Mouse (Mus musculus) liver, embryonic 11.5 days (tissue): ENCODE data around the gene Ttc26. TPM values are rescaled to one million over a fixed set of nuclear protein-coding genes. Genes with fewer than 3 reads are reported as not detected.
"Not testable (repeated sequence)": the region's sequence is repeated elsewhere in the genome, so short reads cannot be mapped to it uniquely, and the experiment has no call there.

Source experiments
- ATAC-seq: fragments of 200-750 bp; cut with Nextera tagmentation; replicated peaks from 2 replicates; pipeline ENCODE4 v1.8.0; 2017; ENCODE audit warnings: moderate number of reproducible peaks, mild to moderate bottlenecking, moderate TSS enrichment, moderate library complexity; ENCODE audit not compliant: low FRiP score
- DNase-seq: peaks from one replicate; pipeline ENCODE4 v3.0.0-alpha.2; 2017; ENCODE audit warnings: low spot score
- H3K27ac ChIP-seq: fragments of 300-500 bp; sonication (generic); 2 replicates; pipeline ENCODE4 v1.5.1; 2014; ENCODE audit warnings: mild to moderate bottlenecking, low read depth, low read length, control low read depth
- H3K27me3 ChIP-seq: fragments of 300-500 bp; sonication (generic); replicated peaks from 2 replicates; pipeline ENCODE4 v1.6.1; 2014; ENCODE audit warnings: low read length, mixed read lengths; ENCODE audit not compliant: control insufficient read depth, insufficient read depth
- H3K36me3 ChIP-seq: fragments of 300-500 bp; sonication (generic); 2 replicates; pipeline ENCODE4 v1.6.1; 2014; ENCODE audit warnings: mild to moderate bottlenecking, low read length, moderate library complexity, mixed read lengths; ENCODE audit not compliant: control insufficient read depth, insufficient read depth
- H3K4me1 ChIP-seq: fragments of 300-500 bp; sonication (generic); replicated peaks from 2 replicates; pipeline ENCODE4 v1.6.1; 2014; ENCODE audit warnings: low read length, mixed read lengths; ENCODE audit not compliant: control insufficient read depth, insufficient read depth
- H3K4me2 ChIP-seq: fragments of 300-500 bp; sonication (generic); 2 replicates; pipeline ENCODE4 v1.6.1; 2014; ENCODE audit warnings: mild to moderate bottlenecking, control low read depth, moderate library complexity
- H3K4me3 ChIP-seq: fragments of 300-500 bp; sonication (generic); 2 replicates; pipeline ENCODE4 v1.5.1; 2014; ENCODE audit warnings: low read depth, low read length, control low read depth
- H3K9ac ChIP-seq: fragments of 300-500 bp; sonication (generic); 2 replicates; pipeline ENCODE4 v1.6.1; 2014; ENCODE audit warnings: low read depth, low read length, control low read depth
- H3K9me3 ChIP-seq: fragments of 300-500 bp; sonication (generic); 2 replicates; pipeline ENCODE4 v1.6.1; 2016; ENCODE audit warnings: low read length, inconsistent platforms, mixed read lengths; ENCODE audit not compliant: control insufficient read depth
- WGBS: fragments of 180-500 bp; shearing (Covaris S2); extraction: QIAGEN DNeasy Blood & Tissue Kit; methylation state at CpG from one replicate; pipeline ENCODE4 v1.1.7; 2014; 5-methylcytosine and 5-hydroxymethylcytosine counted together
- polyA plus RNA-seq: library from polyadenylated mRNA; unstranded; fragments of >200 nt; fragmentation: Nextera tagmentation; extraction: Ambion mirVana; gene quantifications from 2 replicates; pipeline ENCODE4 v1.2.1, GENCODE M21; 2014

Ttc26 gene
- polyA plus RNA-seq, 1 experiment from 2014 or later = 3.8 TPM

GRCm38 (mm10) chr6:38353811-38354722, 27.2 kb upstream of the Ttc26 start, which contains the start of gene Zc3hav1:
Gene Zc3hav1, minus strand, starts transcription at chr6:38354603.
- WGBS = under 1% methylated on average over 87 of the region's 87 CpGs
- Histone ChIP-seq H3K9me3 (no peaks in the 10 kb centered on the region), H3K4me3 (peak within 1 kb of the TSS; percentile 81), H3K4me2 (peak within 1 kb of the TSS; percentile 84), H3K27me3 (0 out of 2 replicates have a peak, but pooled peaks cover 3% of the 10 kb centered on the region), H3K9ac (peak within 1 kb of the TSS; percentile 87), H3K36me3 (peaks cover 4% of the 10 kb centered on the region; the same call in 1 of the 2 replicates), H3K4me1 (peaks cover 38% of the 10 kb centered on the region), H3K27ac (peak within 1 kb of the TSS; percentile 92)
- DNase-seq (peak; percentile 84), ATAC-seq (peak; percentile 93)

GRCm38 (mm10) chr6:38354723-38355353, 26.4 kb upstream of the Ttc26 start:
- Histone ChIP-seq H3K27me3 (0 out of 2 replicates have a peak, but pooled peaks cover 3% of the 10 kb centered on the region), H3K4me2 (peak overlapping the region; percentile 84), H3K27ac (peak overlapping the region; percentile 92), H3K4me1 (peaks cover 31% of the 10 kb centered on the region), H3K9me3 (no peaks in the 10 kb centered on the region), H3K9ac (peak overlapping the region; percentile 87), H3K4me3 (peak overlapping the region; percentile 81), H3K36me3 (peaks cover 4% of the 10 kb centered on the region; the same call in 1 of the 2 replicates)
- 5% methylated on average over 20 of the region's 20 CpGs for WGBS
- ATAC-seq (peak; percentile 42), DNase-seq (no peak)

- Histone ChIP-seq H3K4me1 (peaks cover 36% of the 10 kb centered on the region), H3K27me3 (0 out of 2 replicates have a peak, but pooled peaks cover 3% of the 10 kb centered on the region), H3K27ac (no peak overlapping the region; the same call in 1 of the 2 replicates), H3K9ac (peak overlapping the region; percentile 87), H3K4me2 (peak overlapping the region; percentile 84), H3K9me3 (no peaks in the 10 kb centered on the region), H3K4me3 (peak overlapping the region; percentile 81), H3K36me3 (peaks cover 4% of the 10 kb centered on the region; the same call in 1 of the 2 replicates)
- ATAC-seq (no peak), DNase-seq (no peak)
- WGBS = 6% methylated on average over 8 of the region's 8 CpGs
Measured at GRCm38 (mm10) chr6:38355354-38355823, 25.9 kb upstream of the Ttc26 start.

- DNase-seq = no peak
- Histone ChIP-seq H3K27me3 (0 out of 2 replicates have a peak, but pooled peaks cover 3% of the 10 kb centered on the region), H3K4me1 (peaks cover 38% of the 10 kb centered on the region), H3K9me3 (no peaks in the 10 kb centered on the region), H3K36me3 (no peaks in the 10 kb centered on the region), H3K9ac (no peak overlapping the region; the same call in 1 of the 2 replicates), H3K4me2 (peak overlapping the region; percentile 84; the same call in 1 of the 2 replicates), H3K27ac (no peak overlapping the region; the same call in 1 of the 2 replicates), H3K4me3 (no peak overlapping the region; the same call in 1 of the 2 replicates)
- no peak for ATAC-seq
- WGBS = 34% methylated on average over 7 of the region's 7 CpGs
Measured at GRCm38 (mm10) chr6:38355862-38356261, 25.4 kb upstream of the Ttc26 start.

- not testable (repeated sequence) for H3K9me3 ChIP-seq, H3K36me3 ChIP-seq, H3K9ac ChIP-seq, H3K4me2 ChIP-seq, H3K4me3 ChIP-seq, DNase-seq, H3K27ac ChIP-seq, ATAC-seq, H3K27me3 ChIP-seq
- 80% methylated on average over 15 of the region's 15 CpGs for WGBS
- peaks cover 41% of the 10 kb centered on the region for H3K4me1 ChIP-seq
Measured at GRCm38 (mm10) chr6:38356661-38357433, 24.4 kb upstream of the Ttc26 start.

- Histone ChIP-seq H3K27me3 (0 out of 2 replicates have a peak, but pooled peaks cover under 1% of the 10 kb centered on the region), H3K4me2 (no peak overlapping the region), H3K4me1 (peaks cover 39% of the 10 kb centered on the region), H3K4me3 (no peak overlapping the region), H3K27ac (no peak overlapping the region), H3K9me3 (no peaks in the 10 kb centered on the region), H3K36me3 (no peaks in the 10 kb centered on the region), H3K9ac (no peak overlapping the region)
- WGBS = 56% methylated on average over 5 of the region's 5 CpGs
- DNase-seq (no peak), ATAC-seq (no peak)
Measured at GRCm38 (mm10) chr6:38357603-38358252, 23.5 kb upstream of the Ttc26 start.

- H3K4me1 ChIP-seq = peaks cover 39% of the 10 kb centered on the region
- ATAC-seq (no peak), DNase-seq (no peak)
- peak overlapping the region; percentile 61 for H3K27ac ChIP-seq
- H3K4me3 ChIP-seq = no peak overlapping the region
- no peaks in the 10 kb centered on the region for H3K9me3 ChIP-seq
- no peak overlapping the region for H3K9ac ChIP-seq
- no peak overlapping the region for H3K4me2 ChIP-seq
- H3K36me3 ChIP-seq = no peaks in the 10 kb centered on the region
- WGBS = 43% methylated on average over 8 of the region's 8 CpGs
- no peaks in the 10 kb centered on the region for H3K27me3 ChIP-seq
Measured at GRCm38 (mm10) chr6:38358253-38359027, 22.8 kb upstream of the Ttc26 start.
